7 mouse cellular contexts compared by ENCODE assay signal in the genomic region with DNA sequence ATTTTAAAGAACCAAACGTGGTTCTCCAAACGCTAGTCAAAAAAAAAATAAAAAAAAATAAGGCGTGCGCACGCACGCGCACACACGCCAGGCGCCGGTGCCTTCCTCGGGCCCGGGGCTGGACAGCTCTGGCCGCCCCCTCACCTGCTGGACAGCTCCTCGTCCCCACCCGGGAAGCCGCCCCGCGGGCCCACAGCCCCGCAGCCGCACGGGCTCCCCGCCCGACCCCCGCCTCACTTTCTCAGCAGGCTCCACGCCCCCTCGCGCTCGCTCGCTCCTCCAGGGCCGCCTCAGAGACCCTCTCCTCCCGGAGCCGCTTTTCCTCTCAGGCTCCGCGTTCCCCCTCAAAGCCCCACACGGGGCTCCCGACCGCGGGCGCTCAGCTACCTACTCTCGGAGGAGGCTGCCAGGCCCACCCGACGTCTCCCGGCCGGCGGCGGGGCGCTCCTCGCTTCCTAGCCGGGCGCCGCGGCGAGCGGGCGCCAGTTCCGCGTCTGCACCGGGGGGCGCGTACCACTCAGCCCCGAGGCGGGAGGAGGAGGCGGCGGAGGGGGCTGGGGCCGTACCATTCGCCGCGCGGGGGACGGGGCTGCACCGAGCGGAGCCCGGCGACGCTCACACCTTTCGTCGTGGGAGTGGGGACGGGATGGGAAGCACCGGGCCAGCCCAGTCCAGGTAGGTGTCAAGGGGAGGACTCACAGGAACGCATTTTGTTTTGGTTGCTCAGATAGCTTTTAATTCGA. TPM values are rescaled to one million over a fixed set of nuclear protein-coding genes. Genes with fewer than 3 reads are reported as not detected.
DNase-seq lines count a peak whose midpoint lies in the region; ATAC-seq and TF ChIP-seq lines count a peak whose summit lies in the region.

No protein-coding gene starts in this region.

- H3K9me3 ChIP-seq in hindbrain, postnatal 0 days (ENCODE audit: low read length): no peaks in the 10 kb centered on the region
- H3K9me3 ChIP-seq in limb, embryonic 10.5 days (replicated peaks): no peaks in the 10 kb centered on the region
- no peaks in the 10 kb centered on the region for H3K9me3 ChIP-seq in midbrain, embryonic 10.5 days (replicated peaks)

- peak overlapping the region; percentile 97 for H3K4me3 ChIP-seq in hindbrain, postnatal 0 days (ENCODE audit: low read length)
- H3K4me3 ChIP-seq in limb, embryonic 10.5 days: peak overlapping the region; percentile 82
- H3K4me3 ChIP-seq in midbrain, embryonic 10.5 days: peak overlapping the region; percentile 78

- H3K9ac ChIP-seq in hindbrain, postnatal 0 days (replicated peaks; ENCODE audit: low read length): peak overlapping the region; percentile 88

- peak; percentile 96 for ATAC-seq in hindbrain, postnatal 0 days

- peak overlapping the region; percentile 67 for H3K4me2 ChIP-seq in hindbrain, postnatal 0 days (ENCODE audit: low read depth, low read length)

- DNase-seq in R1 (ENCODE audit: low read depth, low spot score): peak; percentile 94
- DNase-seq in cerebellum, postnatal 10 days: peak; percentile 95 to 97
- DNase-seq in frontal cortex, postnatal 14 days (ENCODE audit: low spot score in 2 of 2): peak; percentile 75 to 76
- DNase-seq in hindbrain, postnatal 0 days (ENCODE audit: low spot score): peak; percentile 93
- peak; percentile 83 for DNase-seq in limb, embryonic 10.5 days (ENCODE audit: low spot score)
- DNase-seq in midbrain, embryonic 10.5 days (ENCODE audit: low spot score): peak; percentile 87
- DNase-seq in right cerebral cortex, postnatal 4 days: peak; percentile 87

- 1% methylated on average over 71 of the region's 81 CpGs for WGBS in hindbrain, postnatal 0 days
- WGBS in limb, embryonic 10.5 days: under 1% methylated on average over 81 of the region's 81 CpGs
- WGBS in midbrain, embryonic 10.5 days: under 1% methylated on average over 80 of the region's 81 CpGs

- no peak for TF ChIP-seq CTCF in hindbrain, postnatal 0 days (IDR thresholded peaks at IDR 0.05; ENCODE audit: low read depth)

- peak overlapping the region; percentile 94 for H3K27ac ChIP-seq in hindbrain, postnatal 0 days
- peak overlapping the region; percentile 86 for H3K27ac ChIP-seq in limb, embryonic 10.5 days
- peak overlapping the region; percentile 84 for H3K27ac ChIP-seq in midbrain, embryonic 10.5 days (replicated peaks)

- no peaks in the 10 kb centered on the region for H3K27me3 ChIP-seq in hindbrain, postnatal 0 days (ENCODE audit: insufficient read depth, low read length)
- peaks cover 15% of the 10 kb centered on the region for H3K27me3 ChIP-seq in limb, embryonic 10.5 days (ENCODE audit: low read depth, poor library complexity, severe bottlenecking)
- H3K27me3 ChIP-seq in midbrain, embryonic 10.5 days (ENCODE audit: low read depth, poor library complexity, severe bottlenecking): no peaks in the 10 kb centered on the region

- peaks cover 7% of the 10 kb centered on the region; the same call in 1 of the 2 replicates for H3K36me3 ChIP-seq in hindbrain, postnatal 0 days (ENCODE audit: insufficient read depth, low read length)
- peaks cover 3% of the 10 kb centered on the region; the same call in 1 of the 2 replicates for H3K36me3 ChIP-seq in limb, embryonic 10.5 days
- peaks cover 14% of the 10 kb centered on the region for H3K36me3 ChIP-seq in midbrain, embryonic 10.5 days

- 0 out of 2 replicates have a peak, but pooled peaks cover 12% of the 10 kb centered on the region for H3K4me1 ChIP-seq in hindbrain, postnatal 0 days (ENCODE audit: insufficient read depth, low read length)
- peaks cover 21% of the 10 kb centered on the region for H3K4me1 ChIP-seq in limb, embryonic 10.5 days
- peaks cover 25% of the 10 kb centered on the region for H3K4me1 ChIP-seq in midbrain, embryonic 10.5 days

RNA-seq across cellular contexts. Expression of gene Madd, which starts 1.1 kb away (rescaled TPM):
- total RNA-seq in hindbrain, postnatal 0 days (2014; rRNA removed): 64.2 TPM in 2 replicates
- polyA plus RNA-seq in hindbrain, postnatal 0 days (2015; fragmentation: Nextera tagmentation; extraction: Ambion mirVana): 31.3 and 32.7 TPM in 2 replicates
- polyA plus RNA-seq in limb, embryonic 10.5 days (2016; fragmentation: Nextera tagmentation; extraction: Ambion mirVana): 8.4 and 10.9 TPM in 2 replicates
- polyA plus RNA-seq in midbrain, embryonic 10.5 days (2016; fragmentation: Nextera tagmentation; extraction: Ambion mirVana): 16.9 and 21.2 TPM in 2 replicates

RNA-seq across cellular contexts. Expression of gene Nr1h3, which starts 20.1 kb away (rescaled TPM):
- 4.4 and 4.8 TPM in 2 replicates for total RNA-seq in hindbrain, postnatal 0 days (2014; rRNA removed)
- 2.5 and 2.7 TPM in 2 replicates for polyA plus RNA-seq in hindbrain, postnatal 0 days (2015; fragmentation: Nextera tagmentation; extraction: Ambion mirVana)
- polyA plus RNA-seq in limb, embryonic 10.5 days (2016; fragmentation: Nextera tagmentation; extraction: Ambion mirVana): 1.5 and 1.7 TPM in 2 replicates
- polyA plus RNA-seq in midbrain, embryonic 10.5 days (2016; fragmentation: Nextera tagmentation; extraction: Ambion mirVana): 2.3 and 3.1 TPM in 2 replicates

RNA-seq across cellular contexts. Expression of gene Acp2, which starts 20.1 kb away (rescaled TPM):
- total RNA-seq in hindbrain, postnatal 0 days (2014; rRNA removed): 48.5 and 151 TPM in 2 replicates
- polyA plus RNA-seq in hindbrain, postnatal 0 days (2015; fragmentation: Nextera tagmentation; extraction: Ambion mirVana): 30.3 and 30.9 TPM in 2 replicates
- 23.8 and 27.3 TPM in 2 replicates for polyA plus RNA-seq in limb, embryonic 10.5 days (2016; fragmentation: Nextera tagmentation; extraction: Ambion mirVana)
- polyA plus RNA-seq in midbrain, embryonic 10.5 days (2016; fragmentation: Nextera tagmentation; extraction: Ambion mirVana): 28.3 and 35.3 TPM in 2 replicates

RNA-seq across cellular contexts. Expression of gene Ddb2, which starts 54.2 kb away (rescaled TPM):
- 7.6 and 11.3 TPM in 2 replicates for total RNA-seq in hindbrain, postnatal 0 days (2014; rRNA removed)
- 11.5 and 12.9 TPM in 2 replicates for polyA plus RNA-seq in hindbrain, postnatal 0 days (2015; fragmentation: Nextera tagmentation; extraction: Ambion mirVana)
- 10.4 and 12.7 TPM in 2 replicates for polyA plus RNA-seq in limb, embryonic 10.5 days (2016; fragmentation: Nextera tagmentation; extraction: Ambion mirVana)
- polyA plus RNA-seq in midbrain, embryonic 10.5 days (2016; fragmentation: Nextera tagmentation; extraction: Ambion mirVana): 7.9 and 9.4 TPM in 2 replicates

Comparison
In these comparisons a context has a peak if more than half of its experiments do, and no peak if none do; other contexts are left out.
1. Peak in every context shown above with its lines: DNase-seq, ATAC-seq, H3K4me3 ChIP-seq and H3K27ac ChIP-seq.